Mouse (Mus musculus) adrenal gland, postnatal 0 days (tissue): ENCODE measurements around the gene Hist1h3g. TPM values are rescaled to one million over a fixed set of nuclear protein-coding genes. Genes with fewer than 3 reads are reported as not detected.

ENCODE experiments used
- polyA plus RNA-seq: library from polyadenylated mRNA; unstranded; fragments of >200 nt; fragmentation: Nextera tagmentation; extraction: Ambion mirVana; gene quantifications from 2 replicates; pipeline ENCODE4 v1.2.1, GENCODE M21; 2015

Gene Hist1h3g
- polyA plus RNA-seq = 1.4 and 1.9 TPM in 2 replicates

DNA sequence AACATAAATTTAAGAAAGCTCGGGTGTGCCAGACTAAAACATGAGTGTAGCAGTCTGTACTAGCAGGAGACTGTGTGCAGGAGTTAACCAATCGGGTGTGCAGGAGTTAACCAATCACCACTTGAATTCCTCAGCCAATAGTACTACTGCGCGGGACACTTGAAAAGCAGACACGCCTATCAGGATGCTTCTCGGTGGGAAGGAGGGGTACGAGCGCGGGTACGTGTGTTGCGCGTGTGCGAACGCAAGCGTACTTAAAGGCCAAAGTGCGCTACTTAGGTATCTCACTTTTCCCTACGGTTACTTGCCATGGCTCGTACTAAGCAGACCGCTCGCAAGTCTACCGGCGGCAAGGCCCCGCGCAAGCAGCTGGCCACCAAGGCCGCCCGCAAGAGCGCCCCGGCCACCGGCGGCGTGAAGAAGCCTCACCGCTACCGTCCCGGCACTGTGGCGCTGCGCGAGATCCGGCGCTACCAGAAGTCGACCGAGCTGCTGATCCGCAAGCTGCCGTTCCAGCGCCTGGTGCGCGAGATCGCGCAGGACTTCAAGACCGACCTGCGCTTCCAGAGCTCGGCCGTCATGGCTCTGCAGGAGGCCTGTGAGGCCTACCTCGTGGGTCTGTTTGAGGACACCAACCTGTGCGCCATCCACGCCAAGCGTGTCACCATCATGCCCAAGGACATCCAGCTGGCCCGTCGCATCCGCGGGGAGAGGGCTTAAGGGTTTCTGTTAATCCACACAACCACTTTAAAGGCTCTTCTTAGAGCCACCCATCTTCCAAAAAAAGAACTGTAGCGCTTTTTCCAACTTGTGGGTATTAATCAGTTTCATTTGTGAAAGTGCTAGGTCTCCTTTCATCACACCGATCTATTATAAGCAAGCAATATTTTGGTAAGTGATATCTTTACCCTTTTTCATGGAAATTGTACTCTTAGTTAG lies at the start of gene Hist1h3g:
Hist1h3g (plus strand) TSS at position 286 of the 939 bp plus-strand sequence.

DNA sequence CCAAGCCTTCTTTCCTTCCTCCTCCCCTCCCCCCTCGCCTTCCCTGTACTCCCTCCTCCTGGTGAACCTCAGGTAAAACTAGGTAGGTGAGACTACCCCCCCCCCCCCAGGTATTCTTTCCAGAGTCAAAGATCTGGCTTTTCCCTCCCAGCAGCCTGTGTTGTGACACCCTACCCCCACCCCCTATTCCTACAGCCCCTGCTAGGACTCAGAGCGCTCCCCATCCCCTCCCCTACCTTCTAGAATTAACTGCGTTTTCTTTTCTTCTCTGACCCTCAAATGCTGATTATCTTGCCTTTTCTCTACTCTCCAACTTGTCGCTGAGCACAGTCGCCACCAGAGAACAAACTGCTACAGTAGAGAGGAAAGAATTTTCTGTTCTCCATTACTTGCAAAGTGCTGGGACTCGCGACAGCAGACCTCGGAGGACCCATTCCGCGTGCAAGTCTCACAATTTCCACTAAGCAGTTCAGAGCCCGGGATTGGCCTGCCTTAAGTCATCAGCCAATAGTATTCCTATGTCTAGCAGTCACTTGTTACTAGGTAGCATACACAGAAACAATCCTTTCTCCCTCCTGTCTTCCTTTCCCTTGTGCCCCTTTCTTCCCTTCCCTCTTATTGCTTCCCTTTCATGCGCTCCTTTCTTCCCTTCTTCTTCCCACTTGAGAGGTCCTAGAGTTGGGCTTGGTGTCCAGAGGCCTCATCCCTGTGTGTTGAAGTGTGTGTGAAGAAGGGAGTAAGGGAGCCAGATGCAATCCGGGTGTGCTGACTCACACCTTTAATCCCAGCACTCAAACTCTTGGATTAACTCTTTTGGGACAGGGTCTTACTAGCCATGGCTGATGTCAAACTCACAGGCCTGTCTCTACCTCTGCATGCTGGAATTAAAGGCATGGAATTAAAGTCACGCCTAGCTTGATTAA lies 46.6 kb upstream of the Hist1h3g start, which contains the start of gene Btn2a2:
Btn2a2 (minus strand) TSS at position 458 of the 923 bp plus-strand sequence.

DNA sequence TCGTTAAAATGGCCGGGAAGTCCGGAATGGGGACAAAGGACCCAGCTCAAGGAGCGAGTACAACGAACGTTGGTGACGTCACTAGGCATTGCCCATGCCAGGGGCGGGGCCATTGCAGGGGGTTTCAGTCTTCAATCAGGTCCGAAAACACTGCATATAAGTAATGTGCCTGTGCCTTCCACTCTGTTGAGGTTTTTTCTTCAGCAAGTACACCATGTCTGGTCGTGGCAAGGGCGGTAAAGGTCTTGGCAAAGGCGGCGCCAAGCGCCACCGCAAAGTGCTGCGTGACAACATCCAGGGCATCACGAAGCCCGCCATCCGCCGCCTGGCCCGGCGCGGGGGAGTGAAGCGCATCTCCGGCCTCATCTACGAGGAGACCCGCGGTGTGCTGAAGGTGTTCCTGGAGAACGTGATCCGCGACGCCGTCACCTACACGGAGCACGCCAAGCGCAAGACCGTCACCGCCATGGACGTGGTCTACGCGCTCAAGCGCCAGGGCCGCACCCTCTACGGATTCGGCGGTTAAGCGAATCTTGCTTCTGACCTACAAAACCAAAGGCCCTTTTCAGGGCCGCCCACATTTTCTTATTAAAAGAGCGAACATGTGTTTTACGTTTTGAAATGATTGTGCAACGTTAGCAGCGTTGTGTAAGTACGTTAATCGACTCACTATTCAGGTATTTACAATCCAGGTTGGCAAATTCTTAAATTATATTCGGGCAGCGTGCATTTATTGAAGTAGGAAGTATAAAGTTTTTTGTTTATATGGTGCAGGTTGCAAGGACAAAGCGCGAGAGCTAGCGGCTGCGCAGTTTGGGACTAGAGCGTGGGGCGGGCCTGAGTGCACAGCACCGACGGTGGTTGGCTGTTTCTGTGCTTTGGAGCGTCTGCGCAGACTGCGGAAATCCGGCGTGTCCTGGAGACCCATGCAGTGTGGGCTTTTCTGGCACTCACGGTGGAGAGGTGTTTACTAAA lies 4.0 kb upstream of the Hist1h3g start, which contains the start of gene Hist1h4h:
Hist1h4h (plus strand) TSS at position 150 of the 975 bp plus-strand sequence.

DNA sequence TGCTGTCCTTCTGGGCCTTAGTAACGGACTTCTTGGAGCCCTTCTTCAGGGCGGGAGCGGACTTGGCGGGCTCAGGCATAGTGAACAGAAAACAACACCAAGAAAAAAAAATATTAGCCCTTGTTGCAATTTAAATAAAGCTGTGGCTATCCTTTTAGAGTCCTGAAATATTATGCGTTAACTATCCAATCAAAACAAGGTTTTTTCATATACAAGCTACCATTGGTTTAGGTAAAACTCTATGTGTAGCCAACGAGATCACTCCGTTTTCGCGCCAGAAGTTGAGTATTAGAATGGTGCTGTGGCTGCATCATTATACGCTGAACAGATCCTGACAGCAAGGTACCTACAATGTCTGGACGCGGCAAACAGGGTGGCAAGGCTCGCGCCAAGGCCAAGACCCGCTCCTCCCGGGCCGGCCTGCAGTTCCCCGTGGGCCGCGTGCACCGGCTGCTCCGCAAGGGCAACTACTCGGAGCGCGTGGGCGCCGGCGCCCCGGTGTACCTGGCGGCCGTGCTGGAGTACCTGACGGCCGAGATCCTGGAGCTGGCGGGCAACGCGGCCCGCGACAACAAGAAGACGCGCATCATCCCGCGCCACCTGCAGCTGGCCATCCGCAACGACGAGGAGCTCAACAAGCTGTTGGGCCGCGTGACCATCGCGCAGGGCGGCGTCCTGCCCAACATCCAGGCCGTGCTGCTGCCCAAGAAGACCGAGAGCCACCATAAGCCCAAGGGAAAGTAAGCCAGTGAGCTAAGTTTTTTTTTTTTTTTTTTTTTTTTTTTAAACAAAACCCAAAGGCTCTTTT lies 1.5 kb upstream of the Hist1h3g start, which contains the start of gene Hist1h2af:
Hist1h2af (plus strand) TSS at position 347 of the 808 bp plus-strand sequence.

DNA sequence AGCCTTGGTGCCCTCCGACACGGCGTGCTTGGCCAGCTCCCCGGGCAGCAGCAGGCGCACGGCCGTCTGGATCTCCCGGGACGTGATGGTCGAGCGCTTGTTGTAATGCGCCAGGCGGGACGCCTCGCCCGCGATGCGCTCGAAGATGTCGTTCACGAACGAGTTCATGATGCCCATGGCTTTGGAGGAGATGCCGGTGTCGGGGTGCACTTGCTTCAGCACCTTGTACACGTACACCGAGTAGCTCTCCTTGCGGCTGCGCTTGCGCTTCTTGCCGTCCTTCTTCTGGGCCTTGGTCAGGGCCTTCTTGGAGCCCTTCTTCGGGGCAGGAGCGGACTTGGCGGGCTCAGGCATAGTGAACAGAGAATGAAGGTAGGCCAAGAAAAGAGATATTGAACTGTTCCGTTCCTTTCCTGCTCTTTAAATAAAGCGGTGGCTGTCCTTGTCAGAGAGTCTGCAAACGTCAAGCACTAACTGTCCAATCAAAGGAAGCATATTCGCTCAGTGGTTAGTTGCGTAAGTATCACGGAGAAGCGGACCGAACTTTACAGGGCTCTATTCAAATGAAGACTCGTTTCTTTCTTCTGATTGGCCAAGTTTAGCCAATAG lies 7.9 kb downstream of the Hist1h3g start, which contains the start of gene Hist1h2bh:
Hist1h2bh (minus strand) TSS at position 394 of the 609 bp plus-strand sequence.

GRCm38 (mm10) chr13:23543965-23544786 lies 9.0 kb downstream of the Hist1h3g start, which contains the start of gene Hist1h3f:
Gene Hist1h3f, plus strand, starts transcription at chr13:23544052.

GRCm38 (mm10) chr13:23551146-23551834 lies 16.1 kb downstream of the Hist1h3g start, which contains the start of gene Hist1h4f:
Gene Hist1h4f, minus strand, starts transcription at chr13:23551648.

GRCm38 (mm10) chr13:23552962-23553361 lies 17.7 kb downstream of the Hist1h3g start, which contains the start of gene Hist1h1d:
Gene Hist1h1d, plus strand, starts transcription at chr13:23553262.

DNA sequence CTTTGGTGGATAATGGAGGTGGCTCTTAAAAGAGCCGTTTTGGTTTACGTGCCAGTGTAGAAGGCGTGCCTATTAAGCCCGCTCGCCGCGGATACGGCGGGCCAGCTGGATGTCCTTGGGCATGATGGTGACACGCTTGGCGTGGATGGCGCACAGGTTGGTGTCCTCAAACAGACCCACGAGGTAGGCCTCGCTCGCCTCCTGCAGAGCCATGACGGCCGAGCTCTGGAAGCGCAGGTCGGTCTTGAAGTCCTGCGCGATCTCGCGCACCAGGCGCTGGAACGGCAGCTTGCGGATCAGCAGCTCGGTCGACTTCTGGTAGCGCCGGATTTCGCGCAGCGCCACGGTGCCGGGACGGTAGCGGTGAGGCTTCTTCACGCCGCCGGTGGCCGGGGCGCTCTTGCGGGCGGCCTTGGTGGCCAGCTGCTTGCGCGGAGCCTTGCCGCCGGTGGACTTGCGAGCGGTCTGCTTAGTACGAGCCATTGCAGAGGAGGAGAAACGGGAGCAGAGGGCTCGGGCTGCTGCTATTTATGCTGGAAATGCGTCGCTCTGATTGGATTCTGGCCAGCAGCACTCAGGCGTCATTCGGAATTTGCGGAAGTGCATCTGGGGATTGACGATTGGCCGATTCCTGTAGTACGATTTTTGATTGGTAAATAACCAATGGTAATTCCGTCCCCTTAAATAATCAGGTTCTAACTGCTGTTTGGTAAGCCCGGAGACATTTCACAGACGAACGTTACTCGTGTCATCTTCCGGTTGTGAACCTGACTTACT lies 26.8 kb downstream of the Hist1h3g start, which contains the start of gene Hist1h3e:
Hist1h3e (minus strand) TSS at position 487 of the 777 bp plus-strand sequence.

GRCm38 (mm10) chr13:23571022-23571503 lies 35.8 kb downstream of the Hist1h3g start, which contains the start of the genes Hist1h2ae and Hist1h2bg:
Gene Hist1h2ae, minus strand, starts transcription at chr13:23571220.
Gene Hist1h2bg, plus strand, starts transcription at chr13:23571396.

GRCm38 (mm10) chr13:23573898-23574524 lies 38.8 kb downstream of the Hist1h3g start, which contains the start of the genes Hist1h2bf and Hist1h2ad:
Gene Hist1h2bf, minus strand, starts transcription at chr13:23574196.
Gene Hist1h2ad, plus strand, starts transcription at chr13:23574381.

DNA sequence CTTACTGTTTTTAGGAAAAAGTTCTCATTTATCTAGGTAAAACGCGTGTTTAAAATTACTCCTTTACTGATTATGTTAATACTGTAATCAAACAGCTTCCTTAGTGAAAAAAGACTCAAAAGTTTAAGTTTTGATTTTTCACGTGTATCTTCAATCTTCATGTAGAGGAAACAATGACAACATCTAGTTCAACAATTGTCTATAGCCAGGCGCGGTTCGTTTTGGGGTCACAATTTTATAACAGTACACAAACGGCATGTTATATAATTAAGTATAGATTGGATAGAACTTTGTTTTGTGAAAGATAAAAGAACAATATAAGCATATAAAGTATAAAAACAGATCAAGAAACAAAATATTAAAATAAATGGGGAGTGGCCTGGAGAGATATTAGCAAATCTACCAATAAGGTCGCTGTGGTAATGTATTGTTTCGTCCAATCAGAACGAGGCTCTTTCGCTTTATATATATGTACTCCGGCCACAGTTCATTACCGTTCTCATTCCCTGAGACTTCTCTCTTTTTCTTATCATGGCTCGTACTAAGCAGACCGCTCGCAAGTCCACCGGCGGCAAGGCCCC lies 40.1 kb downstream of the Hist1h3g start, which contains the start of gene Hist1h3d:
Hist1h3d (plus strand) TSS at position 493 of the 581 bp plus-strand sequence.

DNA sequence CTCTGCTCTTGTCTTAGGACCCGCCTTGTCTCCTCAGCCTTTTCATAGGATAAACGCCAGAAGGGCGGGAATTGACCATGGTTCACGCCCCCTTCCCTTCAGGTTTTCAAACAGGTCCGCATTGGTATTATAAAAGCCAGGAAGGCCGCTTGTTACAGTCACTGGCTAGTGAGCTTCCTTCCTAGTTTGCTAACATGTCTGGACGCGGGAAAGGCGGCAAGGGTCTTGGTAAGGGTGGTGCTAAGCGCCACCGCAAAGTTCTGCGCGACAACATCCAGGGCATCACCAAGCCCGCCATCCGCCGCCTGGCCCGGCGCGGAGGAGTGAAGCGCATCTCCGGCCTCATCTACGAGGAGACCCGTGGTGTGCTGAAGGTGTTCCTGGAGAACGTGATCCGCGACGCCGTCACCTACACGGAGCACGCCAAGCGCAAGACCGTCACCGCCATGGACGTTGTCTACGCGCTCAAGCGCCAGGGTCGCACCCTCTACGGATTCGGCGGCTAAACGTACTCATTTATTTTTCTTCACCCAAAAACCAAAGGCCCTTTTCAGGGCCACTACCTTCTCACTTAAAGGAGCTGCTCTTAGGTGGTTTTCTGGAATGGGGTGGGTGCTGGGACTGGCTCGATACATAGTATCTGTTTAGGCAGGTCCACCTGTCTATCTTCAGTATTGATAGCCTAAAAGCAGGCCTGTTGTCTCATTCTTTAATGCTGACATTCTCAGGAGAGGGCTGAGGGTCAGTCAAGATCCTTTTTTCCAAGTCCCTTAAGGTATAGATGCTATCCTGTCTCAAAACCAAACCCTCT lies 46.4 kb downstream of the Hist1h3g start, which contains the start of gene Hist1h4d:
Hist1h4d (plus strand) TSS at position 191 of the 811 bp plus-strand sequence.

